Mouse (Mus musculus): ENCODE results near the gene Cabp2.

DNA sequence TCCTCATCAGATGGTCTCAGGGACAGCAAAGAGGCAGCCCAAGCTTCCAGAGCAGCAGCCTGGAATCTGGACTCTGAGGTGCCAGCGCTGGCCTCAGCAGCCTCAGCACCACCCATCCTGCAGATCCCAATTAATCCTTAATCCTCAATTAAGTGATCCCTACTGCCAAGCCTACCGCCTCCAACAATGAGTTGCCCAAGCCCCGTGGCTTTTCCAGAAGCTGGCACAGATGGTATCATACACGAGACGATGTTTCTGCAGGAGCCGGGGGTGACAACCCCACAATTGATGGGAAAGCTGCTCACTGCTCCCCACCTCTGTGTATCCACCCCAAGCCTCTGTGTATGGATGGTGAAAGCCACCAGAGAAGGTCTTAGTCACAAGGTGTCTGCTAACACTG, 7.8 kb downstream of the Cabp2 start:
- TF ChIP-seq CTCF (IDR thresholded peaks at IDR 0.05; ENCODE audit: extremely low read depth, insufficient read depth, low read length): no peak
- no peak for TF ChIP-seq POLR2A (IDR thresholded peaks at IDR 0.05; ENCODE audit: extremely low read depth, insufficient read depth, low read length)
